Mouse (Mus musculus) WW6 (cell line): ENCODE measurements around the gene Slc11a1.
"Not testable (repeated sequence)": the region's sequence is repeated elsewhere in the genome, so short reads cannot be mapped to it uniquely, and the experiment has no call there.

ENCODE experiments used
- DNase-seq: peaks from one replicate; pipeline ENCODE4 v3.0.0-alpha.2; 2013; ENCODE audit warnings: low read depth, low spot score

Slc11a1 gene

GRCm38 (mm10) chr1:74374980-74375379 is at the start of gene Slc11a1:
TSS of gene Slc11a1 (plus strand) at chr1:74375195.
- DNase-seq, result no peak

- DNase-seq, result not testable (repeated sequence)
These were observed 48.1 kb upstream of the Slc11a1 start for GRCm38 (mm10) chr1:74326916-74327315.

- no peak for DNase-seq
These were observed 45.0 kb upstream of the Slc11a1 start for GRCm38 (mm10) chr1:74329899-74330431.

GRCm38 (mm10) chr1:74331046-74331681 is 43.8 kb upstream of the Slc11a1 start:
- no peak for DNase-seq

GRCm38 (mm10) chr1:74332241-74332763 is 42.7 kb upstream of the Slc11a1 start:
- DNase-seq, result peak; percentile 91

- DNase-seq, result no peak
These were observed 42.1 kb upstream of the Slc11a1 start for GRCm38 (mm10) chr1:74332930-74333329.

- DNase-seq, result no peak
These were observed 40.4 kb upstream of the Slc11a1 start for GRCm38 (mm10) chr1:74334607-74335006.

GRCm38 (mm10) chr1:74335033-74335432 is 40.0 kb upstream of the Slc11a1 start:
- no peak for DNase-seq

GRCm38 (mm10) chr1:74335436-74336170 is 39.4 kb upstream of the Slc11a1 start:
- no peak for DNase-seq

- DNase-seq, result no peak
These were observed 37.7 kb upstream of the Slc11a1 start for GRCm38 (mm10) chr1:74337241-74337771.

- no peak for DNase-seq
These were observed 37.0 kb upstream of the Slc11a1 start for GRCm38 (mm10) chr1:74338013-74338412.

- no peak for DNase-seq
These were observed 36.4 kb upstream of the Slc11a1 start for GRCm38 (mm10) chr1:74338626-74339025.

- no peak for DNase-seq
These were observed 35.1 kb upstream of the Slc11a1 start for GRCm38 (mm10) chr1:74339917-74340316.

- DNase-seq, result no peak
These were observed 34.6 kb upstream of the Slc11a1 start for GRCm38 (mm10) chr1:74340361-74340764.

- not testable (repeated sequence) for DNase-seq
These were observed 34.0 kb upstream of the Slc11a1 start for GRCm38 (mm10) chr1:74340992-74341391.

GRCm38 (mm10) chr1:74341898-74342297 is 33.1 kb upstream of the Slc11a1 start:
- no peak for DNase-seq

- no peak for DNase-seq
These were observed 32.7 kb upstream of the Slc11a1 start for GRCm38 (mm10) chr1:74342308-74342707.

- DNase-seq, result no peak
These were observed 31.8 kb upstream of the Slc11a1 start for GRCm38 (mm10) chr1:74343161-74343560.

- no peak for DNase-seq
These were observed 30.7 kb upstream of the Slc11a1 start for GRCm38 (mm10) chr1:74344163-74344916.

- no peak for DNase-seq
These were observed 23.7 kb upstream of the Slc11a1 start for GRCm38 (mm10) chr1:74351185-74351769.

- no peak for DNase-seq
These were observed 22.4 kb upstream of the Slc11a1 start for GRCm38 (mm10) chr1:74352532-74353096.
